Mouse (Mus musculus): ENCODE data around the gene Lancl1. TPM values are rescaled to one million over a fixed set of nuclear protein-coding genes. Genes with fewer than 3 reads are reported as not detected.

The Lancl1 gene
- polyA plus RNA-seq, 1 experiment: 43.2 TPM

DNA sequence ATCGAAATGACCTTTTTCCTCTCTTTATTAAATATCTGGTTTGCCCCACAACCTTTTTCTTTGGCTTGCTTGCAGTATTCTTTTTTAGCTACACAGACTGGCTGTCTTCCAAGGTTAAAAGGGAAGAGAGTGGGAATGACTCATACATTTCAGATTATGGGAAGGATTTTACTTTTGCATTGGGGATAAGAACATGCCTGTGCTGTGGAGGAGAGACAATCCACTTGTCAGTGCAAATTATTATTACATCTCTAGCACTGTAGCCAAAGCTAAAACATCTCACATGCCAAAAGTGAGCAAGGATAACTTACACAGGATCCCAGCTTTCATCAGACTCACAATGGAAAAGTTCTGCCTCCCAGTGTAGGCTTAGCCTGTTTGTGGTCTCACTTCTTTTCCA is 10.9 kb upstream of the Lancl1 start:
- Histone ChIP-seq H3K4me3 (ENCODE audit: insufficient read depth, low read length) (no peak overlapping the region), H3K27ac (ENCODE audit: insufficient read depth, low read length) (peak overlapping the region; percentile 76), H3K4me1 (ENCODE audit: control insufficient read depth, insufficient read depth, low read length) (peaks cover 7% of the 10 kb centered on the region)
- TF ChIP-seq POLR2A (IDR thresholded peaks at IDR 0.05; ENCODE audit: low read depth, low read length) (no peak), CTCF (IDR thresholded peaks at IDR 0.05; ENCODE audit: borderline replicate concordance, insufficient read depth, low read length) (no peak)

- Histone ChIP-seq H3K4me1 (ENCODE audit: control insufficient read depth, insufficient read depth, low read length) (peaks cover 7% of the 10 kb centered on the region), H3K4me3 (ENCODE audit: insufficient read depth, low read length) (no peak overlapping the region), H3K27ac (ENCODE audit: insufficient read depth, low read length) (no peak overlapping the region)
- TF ChIP-seq CTCF (IDR thresholded peaks at IDR 0.05; ENCODE audit: borderline replicate concordance, insufficient read depth, low read length) (no peak), POLR2A (IDR thresholded peaks at IDR 0.05; ENCODE audit: low read depth, low read length) (no peak)
These were observed 10.0 kb upstream of the Lancl1 start for GRCm38 (mm10) chr1:67048696-67049095.

DNA sequence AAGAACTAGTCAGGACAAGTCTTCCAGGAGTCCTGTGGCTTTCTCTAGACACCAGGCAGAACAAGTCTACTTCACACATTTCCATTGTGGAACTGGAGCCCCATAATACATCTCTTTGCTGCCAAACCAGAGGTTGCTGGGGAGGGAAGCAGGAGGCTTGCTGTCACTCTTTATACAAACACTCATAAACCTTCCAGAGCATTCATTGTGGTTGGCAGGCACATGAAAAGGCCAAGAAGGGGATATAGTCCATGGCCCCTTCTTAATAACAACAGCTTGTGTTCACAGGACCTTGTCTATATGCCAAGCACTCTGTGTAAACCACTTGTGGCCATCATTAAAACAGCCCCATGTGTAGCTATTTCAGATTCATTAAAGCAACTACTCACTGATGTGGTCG is 6.4 kb upstream of the Lancl1 start:
- no peak overlapping the region for H3K4me3 ChIP-seq (ENCODE audit: insufficient read depth, low read length)
- TF ChIP-seq CTCF (IDR thresholded peaks at IDR 0.05; ENCODE audit: borderline replicate concordance, insufficient read depth, low read length): no peak
- no peak overlapping the region; the same call in 1 of the 2 replicates for H3K27ac ChIP-seq (ENCODE audit: insufficient read depth, low read length)
- peaks cover 7% of the 10 kb centered on the region for H3K4me1 ChIP-seq (ENCODE audit: control insufficient read depth, insufficient read depth, low read length)

DNA sequence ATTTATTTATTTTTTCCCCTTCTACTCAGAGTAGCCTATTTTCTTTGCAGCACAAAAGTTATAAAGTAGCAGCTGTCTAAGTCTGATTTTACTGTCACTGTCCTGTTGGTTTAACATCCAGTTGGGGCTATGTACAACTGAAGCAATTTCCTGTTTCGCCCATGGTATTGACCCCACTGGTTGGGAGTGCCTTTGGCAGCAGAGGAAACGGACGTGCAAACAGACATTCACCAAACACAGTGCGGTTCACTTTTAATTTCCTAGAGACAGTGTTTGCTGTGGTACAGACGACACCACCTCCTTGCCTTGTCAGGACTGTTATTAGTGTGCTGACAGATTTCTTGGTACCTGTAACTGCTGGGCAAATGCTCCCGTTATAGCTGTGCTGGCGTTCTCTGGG is 3.9 kb upstream of the Lancl1 start:
- no peaks in the 10 kb centered on the region; the same call in 1 of the 2 replicates for H3K4me1 ChIP-seq (ENCODE audit: control insufficient read depth, insufficient read depth, low read length)
- TF ChIP-seq POLR2A (IDR thresholded peaks at IDR 0.05; ENCODE audit: low read depth, low read length) (no peak), CTCF (IDR thresholded peaks at IDR 0.05; ENCODE audit: borderline replicate concordance, insufficient read depth, low read length) (no peak)

DNA sequence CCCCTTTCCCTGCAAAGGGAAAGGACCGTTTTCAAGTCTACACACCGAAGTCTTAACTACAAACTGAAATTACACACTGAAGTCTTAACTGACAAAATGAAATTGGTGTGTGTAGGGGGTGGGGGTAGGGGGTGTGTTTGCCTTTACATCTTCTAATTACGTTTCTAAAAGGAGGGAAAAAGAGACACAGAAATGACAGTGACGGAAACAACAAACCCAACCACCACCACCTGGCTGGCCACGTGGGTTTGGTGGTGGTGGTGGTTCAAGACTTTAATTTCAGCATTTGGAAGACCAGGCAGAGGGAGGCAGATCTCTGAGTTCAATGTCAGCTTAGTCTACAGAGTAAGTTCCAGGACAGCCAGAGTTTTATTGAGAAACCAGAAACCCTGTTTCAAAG is 411 bp upstream of the Lancl1 start:
- TF ChIP-seq CTCF (IDR thresholded peaks at IDR 0.05; ENCODE audit: borderline replicate concordance, insufficient read depth, low read length): no peak
- TF ChIP-seq POLR2A (IDR thresholded peaks at IDR 0.05; ENCODE audit: low read depth, low read length): no peak
- Histone ChIP-seq H3K4me3 (ENCODE audit: insufficient read depth, low read length) (peak overlapping the region; percentile 86), H3K27ac (ENCODE audit: insufficient read depth, low read length) (no peak overlapping the region), H3K4me1 (ENCODE audit: control insufficient read depth, insufficient read depth, low read length) (no peaks in the 10 kb centered on the region; the same call in 1 of the 2 replicates)

More for the DNA sequence above, 3.9 kb upstream of the Lancl1 start:
- Histone ChIP-seq H3K27ac (ENCODE audit: insufficient read depth, low read length) (no peak overlapping the region), H3K4me3 (ENCODE audit: insufficient read depth, low read length) (no peak overlapping the region)

GRCm38 (mm10) chr1:67037198-67037597 is 1.5 kb downstream of the Lancl1 start:
- no peak for TF ChIP-seq POLR2A (IDR thresholded peaks at IDR 0.05; ENCODE audit: low read depth, low read length)
- no peak for TF ChIP-seq CTCF (IDR thresholded peaks at IDR 0.05; ENCODE audit: borderline replicate concordance, insufficient read depth, low read length)
- H3K27ac ChIP-seq (ENCODE audit: insufficient read depth, low read length): no peak overlapping the region
- no peaks in the 10 kb centered on the region; the same call in 1 of the 2 replicates for H3K4me1 ChIP-seq (ENCODE audit: control insufficient read depth, insufficient read depth, low read length)
- no peak overlapping the region for H3K4me3 ChIP-seq (ENCODE audit: insufficient read depth, low read length)

- no peaks in the 10 kb centered on the region; the same call in 1 of the 2 replicates for H3K4me1 ChIP-seq (ENCODE audit: control insufficient read depth, insufficient read depth, low read length)
- TF ChIP-seq POLR2A (IDR thresholded peaks at IDR 0.05; ENCODE audit: low read depth, low read length): no peak
- no peak for TF ChIP-seq CTCF (IDR thresholded peaks at IDR 0.05; ENCODE audit: borderline replicate concordance, insufficient read depth, low read length)
These were observed 5.4 kb downstream of the Lancl1 start for GRCm38 (mm10) chr1:67033278-67033677.

GRCm38 (mm10) chr1:67026927-67027511 is 11.7 kb downstream of the Lancl1 start:
- TF ChIP-seq CTCF (IDR thresholded peaks at IDR 0.05; ENCODE audit: borderline replicate concordance, insufficient read depth, low read length): no peak
- Histone ChIP-seq H3K4me3 (ENCODE audit: insufficient read depth, low read length) (no peak overlapping the region), H3K27ac (ENCODE audit: insufficient read depth, low read length) (no peak overlapping the region), H3K4me1 (ENCODE audit: control insufficient read depth, insufficient read depth, low read length) (no peaks in the 10 kb centered on the region)

More at GRCm38 (mm10) chr1:67033278-67033677, 5.4 kb downstream of the Lancl1 start:
- no peak overlapping the region for H3K27ac ChIP-seq (ENCODE audit: insufficient read depth, low read length)
- no peak overlapping the region for H3K4me3 ChIP-seq (ENCODE audit: insufficient read depth, low read length)

- TF ChIP-seq POLR2A (IDR thresholded peaks at IDR 0.05; ENCODE audit: low read depth, low read length) (no peak), CTCF (IDR thresholded peaks at IDR 0.05; ENCODE audit: borderline replicate concordance, insufficient read depth, low read length) (no peak)
- H3K27ac ChIP-seq (ENCODE audit: insufficient read depth, low read length): no peak overlapping the region
- no peak overlapping the region for H3K4me3 ChIP-seq (ENCODE audit: insufficient read depth, low read length)
- no peaks in the 10 kb centered on the region for H3K4me1 ChIP-seq (ENCODE audit: control insufficient read depth, insufficient read depth, low read length)
These were observed 12.5 kb downstream of the Lancl1 start for GRCm38 (mm10) chr1:67026142-67026541.

- Histone ChIP-seq H3K27ac (ENCODE audit: insufficient read depth, low read length) (no peak overlapping the region), H3K4me1 (ENCODE audit: control insufficient read depth, insufficient read depth, low read length) (no peaks in the 10 kb centered on the region), H3K4me3 (ENCODE audit: insufficient read depth, low read length) (no peak overlapping the region)
- TF ChIP-seq POLR2A (IDR thresholded peaks at IDR 0.05; ENCODE audit: low read depth, low read length) (no peak), CTCF (IDR thresholded peaks at IDR 0.05; ENCODE audit: borderline replicate concordance, insufficient read depth, low read length) (no peak)
These were observed 15.9 kb downstream of the Lancl1 start for GRCm38 (mm10) chr1:67022767-67023166.

Measured in embryonic fibroblast, embryonic 13.5 days (primary cell).